Mouse (Mus musculus): Measurements from ENCODE around the gene Sprr3. TPM values are rescaled to one million over a fixed set of nuclear protein-coding genes. Genes with fewer than 3 reads are reported as not detected.

The Sprr3 gene
- polyA plus RNA-seq, 1 experiment from 2014 or later = not detected

DNA sequence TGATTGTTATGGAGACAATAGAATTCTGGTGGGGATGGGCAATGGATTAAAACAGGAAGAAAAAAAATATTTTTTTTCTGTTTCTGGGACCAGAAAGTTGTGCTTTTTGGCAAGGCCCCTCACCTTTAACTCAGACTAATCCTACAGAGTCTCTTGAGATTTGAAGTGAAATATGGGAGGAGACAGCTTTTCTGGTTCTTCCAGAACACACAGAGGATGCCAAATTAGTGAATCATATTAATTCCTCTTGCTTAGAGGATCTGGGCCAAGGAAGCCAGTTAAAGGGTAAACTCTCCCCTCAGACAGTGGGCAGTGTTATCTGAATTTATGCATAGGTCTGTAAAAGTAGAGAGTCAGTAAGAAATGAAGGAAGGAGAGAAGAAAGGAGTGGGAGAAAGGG lies 8.9 kb upstream of the Sprr3 start:
- DNase-seq (ENCODE audit: low spot score) (no peak), ATAC-seq (no peak)
- Histone ChIP-seq H3K4me2 (ENCODE audit: low read length) (no peak overlapping the region), H3K27ac (ENCODE audit: low read depth, low read length) (no peak overlapping the region), H3K27me3 (replicated peaks; ENCODE audit: control insufficient read depth, insufficient read depth, low read length) (no peaks in the 10 kb centered on the region), H3K36me3 (ENCODE audit: control insufficient read depth, insufficient read depth, low read length) (no peaks in the 10 kb centered on the region), H3K4me1 (ENCODE audit: control insufficient read depth, insufficient read depth, low read length) (no peaks in the 10 kb centered on the region), H3K9me3 (replicated peaks; ENCODE audit: control insufficient read depth, low read length) (no peaks in the 10 kb centered on the region), H3K9ac (ENCODE audit: low read length) (no peak overlapping the region), H3K4me3 (ENCODE audit: low read depth, low read length) (no peak overlapping the region)

GRCm38 (mm10) chr3:92466576-92466975 lies 8.1 kb upstream of the Sprr3 start:
- Histone ChIP-seq H3K4me1 (ENCODE audit: control insufficient read depth, insufficient read depth, low read length) (no peaks in the 10 kb centered on the region), H3K9ac (ENCODE audit: low read length) (no peak overlapping the region), H3K9me3 (replicated peaks; ENCODE audit: control insufficient read depth, low read length) (no peaks in the 10 kb centered on the region), H3K27me3 (replicated peaks; ENCODE audit: control insufficient read depth, insufficient read depth, low read length) (no peaks in the 10 kb centered on the region), H3K4me2 (ENCODE audit: low read length) (no peak overlapping the region), H3K4me3 (ENCODE audit: low read depth, low read length) (no peak overlapping the region), H3K27ac (ENCODE audit: low read depth, low read length) (no peak overlapping the region), H3K36me3 (ENCODE audit: control insufficient read depth, insufficient read depth, low read length) (no peaks in the 10 kb centered on the region)
- 93% methylated on average over 1 of the region's 1 CpGs for WGBS
- no peak for DNase-seq (ENCODE audit: low spot score)
- no peak for ATAC-seq

DNA sequence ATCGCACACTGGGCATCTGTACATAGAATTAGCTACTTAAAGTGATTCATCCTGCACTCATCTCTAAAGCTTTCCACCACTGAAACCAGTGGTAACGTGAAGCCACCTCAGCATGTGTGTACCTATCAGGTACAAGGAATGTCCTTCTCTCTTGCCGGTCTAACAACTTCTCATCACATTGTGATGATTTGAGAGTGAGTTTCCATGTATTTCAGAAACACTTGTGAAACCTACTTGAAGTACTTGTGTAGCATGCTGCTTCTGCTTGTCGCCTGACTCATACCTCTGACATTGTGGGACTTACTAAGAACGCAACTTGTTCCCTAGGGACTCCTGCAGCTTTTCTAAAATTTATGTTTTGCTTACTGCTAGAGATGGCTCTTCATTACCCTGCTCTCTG lies 3.4 kb downstream of the Sprr3 start:
- H3K27me3 ChIP-seq (replicated peaks; ENCODE audit: control insufficient read depth, insufficient read depth, low read length) = no peaks in the 10 kb centered on the region
- no peak overlapping the region for H3K4me2 ChIP-seq (ENCODE audit: low read length)
- DNase-seq (ENCODE audit: low spot score) (no peak), ATAC-seq (no peak)
- H3K4me1 ChIP-seq (ENCODE audit: control insufficient read depth, insufficient read depth, low read length) = no peaks in the 10 kb centered on the region
- no peaks in the 10 kb centered on the region for H3K9me3 ChIP-seq (replicated peaks; ENCODE audit: control insufficient read depth, low read length)
- no peak overlapping the region for H3K27ac ChIP-seq (ENCODE audit: low read depth, low read length)
- 89% methylated on average over 5 of the region's 5 CpGs for WGBS
- no peaks in the 10 kb centered on the region for H3K36me3 ChIP-seq (ENCODE audit: control insufficient read depth, insufficient read depth, low read length)
- no peak overlapping the region for H3K9ac ChIP-seq (ENCODE audit: low read length)
- H3K4me3 ChIP-seq (ENCODE audit: low read depth, low read length) = no peak overlapping the region

DNA sequence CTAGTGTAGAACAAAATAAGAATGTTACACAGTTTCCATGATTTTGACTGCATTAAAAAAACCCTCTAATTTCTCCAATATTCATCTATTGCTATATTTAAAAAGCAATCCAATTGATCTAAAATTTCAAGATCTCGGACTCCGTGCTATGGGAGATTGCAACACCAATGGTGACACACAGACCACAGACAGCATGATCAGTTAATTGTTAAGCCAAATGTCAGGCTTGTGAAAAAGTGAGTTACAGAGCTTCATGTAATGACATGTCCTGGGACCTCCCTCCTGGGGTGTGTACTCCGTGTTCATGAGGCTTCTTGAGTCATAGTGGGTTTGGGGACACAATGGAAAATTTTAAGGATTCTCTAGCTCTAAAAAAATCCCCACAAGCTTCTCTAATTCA lies 18.3 kb downstream of the Sprr3 start:
- H3K4me1 ChIP-seq (ENCODE audit: control insufficient read depth, insufficient read depth, low read length) = no peaks in the 10 kb centered on the region
- no peak overlapping the region for H3K4me2 ChIP-seq (ENCODE audit: low read length)
- no peaks in the 10 kb centered on the region for H3K9me3 ChIP-seq (replicated peaks; ENCODE audit: control insufficient read depth, low read length)
- ATAC-seq = no peak
- no peaks in the 10 kb centered on the region for H3K27me3 ChIP-seq (replicated peaks; ENCODE audit: control insufficient read depth, insufficient read depth, low read length)
- H3K4me3 ChIP-seq (ENCODE audit: low read depth, low read length) = no peak overlapping the region
- 91% methylated on average over 3 of the region's 3 CpGs for WGBS
- DNase-seq (ENCODE audit: low spot score) = no peak
- no peaks in the 10 kb centered on the region for H3K36me3 ChIP-seq (ENCODE audit: control insufficient read depth, insufficient read depth, low read length)
- no peak overlapping the region for H3K27ac ChIP-seq (ENCODE audit: low read depth, low read length)
- no peak overlapping the region for H3K9ac ChIP-seq (ENCODE audit: low read length)

DNA sequence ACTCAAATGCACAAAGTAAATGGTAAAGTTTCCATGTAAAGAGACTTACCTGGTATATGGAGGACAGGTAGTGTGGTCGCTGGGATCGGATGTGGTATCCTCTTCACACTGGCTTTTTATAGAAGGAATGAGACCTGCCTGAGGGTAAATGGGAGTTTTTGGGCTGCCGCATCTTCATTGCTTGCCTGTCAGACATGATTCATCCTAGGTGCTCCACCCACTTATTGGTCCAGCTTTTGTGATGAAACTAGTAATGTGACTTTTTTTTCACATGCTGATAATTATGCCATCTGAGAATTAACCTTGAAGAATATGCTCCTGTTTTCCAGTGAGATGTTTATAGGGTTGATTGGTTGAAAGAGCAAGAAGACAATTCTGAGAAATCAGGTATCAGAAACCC lies 19.8 kb downstream of the Sprr3 start, which contains the start of gene Sprr1b:
Sprr1b (minus strand) TSS at position 101 of the 400 bp plus-strand sequence.
- no peak within 1 kb of the TSS for H3K4me3 ChIP-seq (ENCODE audit: low read depth, low read length)
- H3K9me3 ChIP-seq (replicated peaks; ENCODE audit: control insufficient read depth, low read length) = no peaks in the 10 kb centered on the region
- ATAC-seq (no peak), DNase-seq (ENCODE audit: low spot score) (no peak)
- H3K4me1 ChIP-seq (ENCODE audit: control insufficient read depth, insufficient read depth, low read length) = no peaks in the 10 kb centered on the region
- no peaks in the 10 kb centered on the region for H3K27me3 ChIP-seq (replicated peaks; ENCODE audit: control insufficient read depth, insufficient read depth, low read length)
- 93% methylated on average over 3 of the region's 3 CpGs for WGBS
- no peak within 1 kb of the TSS for H3K27ac ChIP-seq (ENCODE audit: low read depth, low read length)
- H3K9ac ChIP-seq (ENCODE audit: low read length) = no peak within 1 kb of the TSS
- no peaks in the 10 kb centered on the region for H3K36me3 ChIP-seq (ENCODE audit: control insufficient read depth, insufficient read depth, low read length)
- H3K4me2 ChIP-seq (ENCODE audit: low read length) = no peak within 1 kb of the TSS

DNA sequence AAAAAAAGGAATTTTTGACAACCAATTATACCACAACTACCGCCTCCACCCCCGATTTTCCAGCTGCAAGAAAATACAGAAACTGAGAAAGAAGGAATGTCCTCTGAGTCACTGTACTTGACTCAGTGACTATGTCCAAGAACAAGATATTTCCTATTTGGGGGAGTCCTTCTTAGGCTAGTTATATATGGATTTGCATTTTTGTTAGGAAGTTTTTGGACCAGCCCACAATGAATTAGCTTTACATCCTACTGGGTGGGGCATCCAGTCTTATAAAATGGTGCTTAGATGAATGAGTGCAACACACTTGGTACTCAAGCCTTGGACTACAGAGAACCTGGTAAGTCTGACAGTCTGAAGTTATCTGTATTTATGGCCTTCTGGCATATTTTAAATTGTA lies 26.2 kb downstream of the Sprr3 start, which contains the start of gene Sprr2k:
Sprr2k (plus strand) TSS at position 301 of the 400 bp plus-strand sequence.
- Histone ChIP-seq H3K9ac (ENCODE audit: low read length) (no peak within 1 kb of the TSS), H3K27me3 (replicated peaks; ENCODE audit: control insufficient read depth, insufficient read depth, low read length) (no peaks in the 10 kb centered on the region), H3K27ac (ENCODE audit: low read depth, low read length) (no peak within 1 kb of the TSS), H3K9me3 (replicated peaks; ENCODE audit: control insufficient read depth, low read length) (0 out of 2 replicates have a peak, but pooled peaks cover 2% of the 10 kb centered on the region), H3K4me1 (ENCODE audit: control insufficient read depth, insufficient read depth, low read length) (no peaks in the 10 kb centered on the region), H3K4me3 (ENCODE audit: low read depth, low read length) (no peak within 1 kb of the TSS), H3K4me2 (ENCODE audit: low read length) (no peak within 1 kb of the TSS), H3K36me3 (ENCODE audit: control insufficient read depth, insufficient read depth, low read length) (no peaks in the 10 kb centered on the region)
- no peak for ATAC-seq
- WGBS = 85% methylated on average over 2 of the region's 2 CpGs
- DNase-seq (ENCODE audit: low spot score) = no peak

DNA sequence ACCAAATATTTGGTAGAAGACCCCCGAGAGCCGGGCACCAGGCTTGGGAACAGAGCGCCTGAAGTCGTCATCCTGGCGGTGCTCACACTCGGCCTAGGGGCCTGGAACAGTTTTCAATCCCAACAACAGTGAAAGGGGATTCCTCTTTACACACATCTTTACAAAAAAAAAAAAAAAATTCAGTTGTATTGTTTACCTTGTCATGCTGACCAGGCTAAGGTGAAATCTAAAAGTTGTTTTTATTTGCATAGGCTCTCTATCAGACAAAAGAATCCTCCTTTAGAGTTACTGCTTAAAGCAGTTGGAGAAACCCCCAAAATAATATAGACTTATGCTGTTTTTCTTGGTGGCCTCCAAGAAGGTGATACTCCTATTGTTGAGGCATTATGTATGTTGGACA lies 29.2 kb downstream of the Sprr3 start, which contains the start of gene Gm9774:
Gm9774 (minus strand) TSS at position 101 of the 400 bp plus-strand sequence.
- H3K27me3 ChIP-seq (replicated peaks; ENCODE audit: control insufficient read depth, insufficient read depth, low read length) = no peaks in the 10 kb centered on the region
- DNase-seq (ENCODE audit: low spot score) (no peak), ATAC-seq (no peak)
- H3K36me3 ChIP-seq (ENCODE audit: control insufficient read depth, insufficient read depth, low read length) = no peaks in the 10 kb centered on the region
- 93% methylated on average over 6 of the region's 6 CpGs for WGBS
- no peak within 1 kb of the TSS for H3K4me3 ChIP-seq (ENCODE audit: low read depth, low read length)
- H3K4me2 ChIP-seq (ENCODE audit: low read length) = no peak within 1 kb of the TSS
- H3K9ac ChIP-seq (ENCODE audit: low read length) = no peak within 1 kb of the TSS
- no peak within 1 kb of the TSS for H3K27ac ChIP-seq (ENCODE audit: low read depth, low read length)
- H3K9me3 ChIP-seq (replicated peaks; ENCODE audit: control insufficient read depth, low read length) = 0 out of 2 replicates have a peak, but pooled peaks cover 2% of the 10 kb centered on the region
- H3K4me1 ChIP-seq (ENCODE audit: control insufficient read depth, insufficient read depth, low read length) = no peaks in the 10 kb centered on the region

DNA sequence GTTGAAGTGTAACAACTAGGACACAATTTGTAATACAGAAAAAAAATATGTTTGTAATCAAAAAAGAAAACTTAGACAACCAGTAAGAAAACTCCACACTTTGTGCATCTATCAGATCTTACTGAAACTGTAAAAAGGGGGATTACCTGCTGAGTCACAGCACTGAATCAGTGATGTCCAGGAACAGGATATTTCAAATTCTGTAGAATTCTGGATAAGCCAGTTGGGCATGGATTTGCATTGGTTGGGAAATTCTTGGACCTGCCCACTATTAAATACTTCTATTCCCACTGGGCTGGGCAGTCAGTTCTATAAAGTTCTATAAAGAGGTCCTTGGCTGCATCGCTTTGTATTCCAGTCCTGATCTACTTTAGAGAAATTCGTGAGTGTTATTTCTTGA lies 40.7 kb downstream of the Sprr3 start, which contains the start of gene Sprr2j-ps:
Sprr2j-ps (plus strand) TSS at position 301 of the 400 bp plus-strand sequence.
- no peak within 1 kb of the TSS for H3K4me2 ChIP-seq (ENCODE audit: low read length)
- no peak within 1 kb of the TSS for H3K4me3 ChIP-seq (ENCODE audit: low read depth, low read length)
- no peaks in the 10 kb centered on the region for H3K9me3 ChIP-seq (replicated peaks; ENCODE audit: control insufficient read depth, low read length)
- H3K9ac ChIP-seq (ENCODE audit: low read length) = no peak within 1 kb of the TSS
- 91% methylated on average over 2 of the region's 2 CpGs for WGBS
- H3K4me1 ChIP-seq (ENCODE audit: control insufficient read depth, insufficient read depth, low read length) = no peaks in the 10 kb centered on the region
- ATAC-seq (no peak), DNase-seq (ENCODE audit: low spot score) (no peak)
- H3K27ac ChIP-seq (ENCODE audit: low read depth, low read length) = no peak within 1 kb of the TSS
- no peaks in the 10 kb centered on the region for H3K36me3 ChIP-seq (ENCODE audit: control insufficient read depth, insufficient read depth, low read length)
- H3K27me3 ChIP-seq (replicated peaks; ENCODE audit: control insufficient read depth, insufficient read depth, low read length) = no peaks in the 10 kb centered on the region

- Histone ChIP-seq H3K27ac (ENCODE audit: low read depth, low read length) (no peak within 1 kb of the TSS), H3K4me1 (ENCODE audit: control insufficient read depth, insufficient read depth, low read length) (no peaks in the 10 kb centered on the region), H3K9ac (ENCODE audit: low read length) (no peak within 1 kb of the TSS), H3K27me3 (replicated peaks; ENCODE audit: control insufficient read depth, insufficient read depth, low read length) (no peaks in the 10 kb centered on the region), H3K4me2 (ENCODE audit: low read length) (no peak within 1 kb of the TSS), H3K4me3 (ENCODE audit: low read depth, low read length) (no peak within 1 kb of the TSS), H3K36me3 (ENCODE audit: control insufficient read depth, insufficient read depth, low read length) (no peaks in the 10 kb centered on the region), H3K9me3 (replicated peaks; ENCODE audit: control insufficient read depth, low read length) (no peaks in the 10 kb centered on the region)
- ATAC-seq (no peak), DNase-seq (ENCODE audit: low spot score) (no peak)
- WGBS = 88% methylated on average over 2 of the region's 2 CpGs
Measured at GRCm38 (mm10) chr3:92407691-92408090, 50.8 kb downstream of the Sprr3 start, which contains the start of gene Sprr2i. Sprr2i (plus strand) TSS chr3:92407991.

Data from forebrain, embryonic 14.5 days (tissue).